Mouse (Mus musculus): ENCODE measurements around the gene Hmgcs1.
A peak's percentile ranks its signal among the peaks of the same experiment; 100 is the strongest.

Gene Hmgcs1

DNA sequence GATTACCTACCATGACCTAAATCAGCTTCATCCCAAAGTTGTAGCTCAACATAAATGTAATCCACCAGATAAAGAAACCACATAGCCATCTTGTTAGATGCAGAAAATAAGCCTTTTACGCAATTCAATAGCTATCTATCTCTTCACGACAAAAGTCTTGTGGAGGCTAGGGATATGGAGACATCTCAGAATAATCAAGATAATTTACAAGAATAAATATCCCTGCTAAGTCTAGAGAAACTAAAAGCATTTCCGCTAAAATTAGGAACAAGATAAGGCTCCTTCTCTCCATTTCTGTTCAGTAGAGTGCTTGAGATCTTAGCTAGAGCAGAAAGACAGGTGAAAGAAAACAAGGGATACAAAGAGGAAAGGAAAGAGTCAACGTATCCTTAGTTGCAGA, 56.8 kb downstream of the Hmgcs1 start:
- DNase-seq (ENCODE audit: low read depth, low spot score): no peak

DNA sequence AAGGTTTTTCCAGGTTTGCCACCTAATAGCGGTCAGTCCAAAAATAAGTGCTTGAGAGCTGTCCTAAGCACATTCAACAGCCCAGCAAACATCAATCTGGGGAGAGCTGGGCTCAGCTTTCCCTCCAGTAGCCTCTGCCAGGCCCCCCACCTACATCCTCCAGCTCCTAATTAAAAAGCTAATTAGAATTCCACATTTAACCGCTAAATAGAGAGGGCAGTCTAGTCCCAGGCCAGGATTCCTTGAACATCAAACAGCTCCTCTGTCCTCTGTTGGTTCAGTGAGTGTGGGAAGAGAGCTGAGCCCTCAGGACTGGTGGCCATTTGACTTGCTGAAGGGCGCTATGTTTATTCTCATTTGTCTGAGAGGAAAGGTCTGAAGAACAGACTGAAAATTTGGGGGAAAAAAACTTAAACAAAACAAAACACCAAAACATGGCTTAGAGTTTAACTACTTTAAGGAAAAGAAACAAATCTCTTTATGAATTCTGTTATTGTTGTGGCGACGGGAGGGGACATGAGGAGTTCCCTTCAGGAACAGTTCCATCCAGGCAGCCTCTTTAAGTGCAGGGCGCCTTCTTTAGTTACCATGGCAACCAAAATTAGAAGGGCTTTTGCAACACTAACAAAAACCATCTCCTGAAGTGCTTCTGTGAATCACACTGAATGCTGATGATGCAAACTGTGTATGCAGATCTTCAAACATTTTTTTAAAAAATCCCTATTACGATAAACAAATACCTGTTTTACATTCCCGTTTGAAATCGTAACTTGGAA, 63.9 kb downstream of the Hmgcs1 start:
- DNase-seq (ENCODE audit: low read depth, low spot score): peak; percentile 18

DNA sequence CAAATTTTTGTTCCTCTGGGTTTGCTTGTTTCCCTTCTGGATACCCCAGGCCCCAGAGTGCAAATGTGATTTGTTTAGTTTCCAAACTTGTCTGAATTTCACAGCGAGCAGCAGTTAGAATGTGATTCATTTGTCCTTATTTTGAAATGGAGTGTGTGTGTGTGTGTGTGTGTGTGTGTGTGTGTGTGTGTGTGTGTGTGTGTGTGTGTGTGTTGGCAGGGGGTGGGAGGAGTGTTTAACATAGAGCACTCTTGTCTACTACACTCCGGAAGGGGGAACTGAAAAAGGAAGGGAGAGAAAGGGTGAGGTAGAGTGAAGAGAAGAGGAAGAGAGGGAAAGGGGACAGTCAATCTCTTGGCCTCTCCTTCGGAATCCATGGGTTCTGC, 64.4 kb downstream of the Hmgcs1 start:
- DNase-seq (ENCODE audit: low read depth, low spot score): no peak

DNA sequence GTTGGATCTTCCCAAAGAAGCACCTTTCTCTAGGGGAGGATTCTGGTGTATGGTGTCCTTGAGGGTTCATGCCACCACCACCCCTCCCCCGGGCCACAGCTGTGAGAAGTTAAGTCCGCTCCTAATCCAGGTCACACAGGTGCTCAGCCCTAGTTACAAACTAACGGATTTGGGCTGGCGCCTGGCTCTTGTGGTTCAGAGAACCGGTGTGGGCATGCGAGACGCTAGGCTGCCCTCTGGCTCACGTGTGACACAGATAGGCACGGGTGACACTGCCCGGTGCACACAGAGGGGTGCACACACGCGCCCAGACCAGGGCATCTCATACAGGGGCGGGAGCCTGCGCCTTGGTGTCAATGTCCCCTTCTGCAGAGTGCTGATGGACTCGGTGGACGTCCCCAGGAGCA, 65.0 kb downstream of the Hmgcs1 start:
- DNase-seq (ENCODE audit: low read depth, low spot score): peak; percentile 71

DNA sequence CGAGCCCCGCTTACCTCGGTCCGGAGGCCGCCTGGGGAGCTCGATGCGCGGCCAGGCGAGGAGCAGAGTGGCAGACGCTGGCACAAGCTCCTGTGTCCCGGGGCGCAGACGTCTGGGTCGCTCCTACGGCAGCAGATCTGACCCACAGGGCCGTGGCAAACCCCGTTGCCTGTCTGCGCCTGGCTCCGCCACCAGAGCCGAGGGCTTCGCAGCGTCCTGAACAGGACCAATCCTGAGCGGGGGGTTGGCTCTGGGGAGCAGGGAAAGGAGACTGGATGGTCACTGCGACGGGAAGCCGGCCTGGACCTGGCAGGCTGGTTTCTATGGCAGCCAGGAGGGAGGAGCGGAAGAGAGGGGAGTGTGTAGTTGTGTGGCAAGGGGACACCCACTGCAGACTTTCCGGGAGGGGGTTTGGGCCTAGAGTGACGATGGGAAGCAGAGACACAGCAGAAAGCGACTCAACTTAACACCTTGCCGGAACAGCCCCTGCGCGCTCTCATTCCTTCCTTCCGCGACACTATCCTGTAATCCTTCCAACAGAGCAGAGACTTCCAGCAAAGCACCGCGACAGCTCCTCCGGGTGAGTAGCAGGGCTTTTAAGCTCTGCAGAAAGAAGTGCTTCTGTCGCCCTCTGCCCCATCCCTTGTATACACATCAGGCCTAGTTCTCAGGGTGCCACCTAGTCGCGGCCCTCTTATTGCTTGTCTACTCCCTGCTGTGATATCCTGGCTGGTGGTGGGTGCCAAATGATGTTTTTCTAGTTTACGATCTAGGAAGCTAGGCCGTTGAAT, 65.7 kb downstream of the Hmgcs1 start, which contains the start of gene Nim1k:
Gene Nim1k, minus strand, starts transcription at position 202 of the 791 bp plus-strand sequence.
- peak; percentile 55 for DNase-seq (ENCODE audit: low read depth, low spot score)

DNA sequence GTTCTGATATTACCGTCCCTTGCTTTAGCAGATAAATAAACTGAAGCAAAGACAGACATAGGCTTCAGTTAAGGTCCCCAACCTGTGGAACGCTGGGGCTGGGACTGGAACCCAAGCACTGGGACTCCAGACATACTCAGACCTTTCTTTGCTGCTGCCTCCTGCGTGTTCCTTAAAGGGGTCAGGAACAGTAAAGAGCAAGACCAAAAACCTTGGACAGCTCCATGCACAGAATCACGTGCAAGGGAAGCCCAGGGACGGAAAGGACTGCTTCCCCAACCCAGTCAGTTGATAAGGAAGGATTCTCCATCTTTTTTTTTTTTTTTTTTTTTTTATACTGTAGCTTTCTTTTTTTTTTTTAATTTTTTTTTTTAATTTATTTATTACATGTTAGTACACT, 66.7 kb downstream of the Hmgcs1 start:
- peak; percentile 42 for DNase-seq (ENCODE audit: low read depth, low spot score)
